Mouse (Mus musculus) embryonic facial prominence, embryonic 14.5 days (tissue): Measurements from ENCODE around the gene Tut7. TPM values are rescaled to one million over a fixed set of nuclear protein-coding genes. Genes with fewer than 3 reads are reported as not detected.

Source experiments
- ATAC-seq: fragments of 200-750 bp; cut with Nextera tagmentation; 2 replicates; pipeline ENCODE4 v1.8.0; 2017; ENCODE audit warnings: low read depth, moderate number of reproducible peaks, moderate TSS enrichment
- DNase-seq: peaks from one replicate; pipeline ENCODE4 v3.0.0-alpha.2; 2015; ENCODE audit warnings: low spot score
- H3K27ac ChIP-seq: fragments of 300-500 bp; sonication (generic); replicated peaks from 2 replicates; pipeline ENCODE4 v1.5.1; 2014; ENCODE audit warnings: low read depth, mild to moderate bottlenecking, low read length, moderate library complexity
- H3K27me3 ChIP-seq: fragments of 300-500 bp; sonication (generic); replicated peaks from 2 replicates; pipeline ENCODE4 v1.6.1; 2014; ENCODE audit warnings: low read length; ENCODE audit not compliant: control insufficient read depth, insufficient read depth
- H3K36me3 ChIP-seq: fragments of 300-500 bp; sonication (generic); 2 replicates; pipeline ENCODE4 v1.6.1; 2014; ENCODE audit warnings: low read length, mixed read lengths; ENCODE audit not compliant: control insufficient read depth, insufficient read depth
- H3K4me1 ChIP-seq: fragments of 300-500 bp; sonication (generic); 2 replicates; pipeline ENCODE4 v1.6.1; 2014; ENCODE audit warnings: antibody characterized with exemption, low read length; ENCODE audit not compliant: control insufficient read depth, insufficient read depth
- H3K4me2 ChIP-seq: fragments of 300-500 bp; sonication (generic); 2 replicates; pipeline ENCODE4 v1.6.1; 2014; ENCODE audit warnings: low read depth, mild to moderate bottlenecking, low read length, moderate library complexity, mixed read lengths
- H3K4me3 ChIP-seq: fragments of 300-500 bp; sonication (generic); 2 replicates; pipeline ENCODE4 v1.5.1; 2014; ENCODE audit warnings: low read depth, mild to moderate bottlenecking, low read length
- H3K9ac ChIP-seq: fragments of 300-500 bp; sonication (generic); 2 replicates; pipeline ENCODE4 v1.6.1; 2014; ENCODE audit warnings: low read depth, mild to moderate bottlenecking, low read length, moderate library complexity, mixed read lengths
- H3K9me3 ChIP-seq: fragments of 300-500 bp; sonication (generic); 2 replicates; pipeline ENCODE4 v1.6.1; 2016; ENCODE audit warnings: low read length; ENCODE audit not compliant: control insufficient read depth
- WGBS: fragments of 180-500 bp; shearing (Covaris S2); extraction: QIAGEN DNeasy Blood & Tissue Kit; methylation state at CpG from one replicate; pipeline ENCODE4 v1.1.7; 2014; 5-methylcytosine and 5-hydroxymethylcytosine counted together
- polyA plus RNA-seq: library from polyadenylated mRNA; unstranded; fragments of >200 nt; fragmentation: Nextera tagmentation; extraction: Ambion mirVana; gene quantifications from 2 replicates; pipeline ENCODE4 v1.2.1, GENCODE M21; 2014

Tut7 gene
- polyA plus RNA-seq, result 41.6 and 43.5 TPM in 2 replicates

- no peaks in the 10 kb centered on the region for H3K27me3 ChIP-seq
- peaks cover 19% of the 10 kb centered on the region for H3K36me3 ChIP-seq
- DNase-seq (peak; percentile 97), ATAC-seq (peak; percentile 98)
- peaks cover 30% of the 10 kb centered on the region for H3K4me1 ChIP-seq
- peak within 1 kb of the TSS; percentile 74 for H3K4me2 ChIP-seq
- peak within 1 kb of the TSS; percentile 97 for H3K4me3 ChIP-seq
- H3K27ac ChIP-seq, result peak within 1 kb of the TSS; percentile 93
- no peaks in the 10 kb centered on the region for H3K9me3 ChIP-seq
- whole genome bisulfite sequencing, result under 1% methylated on average over 60 of the region's 100 CpGs
- peak within 1 kb of the TSS; percentile 93 for H3K9ac ChIP-seq
Observed at GRCm38 (mm10) chr13:59822507-59823462, at the start of gene Tut7. Gene Tut7, minus strand, starts transcription at chr13:59823147.

- WGBS, result 57% methylated on average over 7 of the region's 7 CpGs
- Histone ChIP-seq H3K4me1 (peaks cover 22% of the 10 kb centered on the region), H3K9ac (no peak overlapping the region), H3K9me3 (no peaks in the 10 kb centered on the region), H3K4me2 (no peak overlapping the region), H3K27me3 (no peaks in the 10 kb centered on the region), H3K27ac (no peak overlapping the region), H3K36me3 (no peaks in the 10 kb centered on the region), H3K4me3 (no peak overlapping the region)
- no peak for ATAC-seq
- DNase-seq, result no peak
Observed at GRCm38 (mm10) chr13:59872446-59872845, 49.5 kb upstream of the Tut7 start.

- no peak overlapping the region for H3K4me2 ChIP-seq
- no peaks in the 10 kb centered on the region for H3K9me3 ChIP-seq
- no peaks in the 10 kb centered on the region for H3K27me3 ChIP-seq
- ATAC-seq (no peak), DNase-seq (no peak)
- H3K9ac ChIP-seq, result no peak overlapping the region
- WGBS, result 95% methylated on average over 5 of the region's 5 CpGs
- H3K4me1 ChIP-seq, result peaks cover 15% of the 10 kb centered on the region
- H3K4me3 ChIP-seq, result no peak overlapping the region
- H3K36me3 ChIP-seq, result no peaks in the 10 kb centered on the region
- H3K27ac ChIP-seq, result no peak overlapping the region
Observed at GRCm38 (mm10) chr13:59870004-59870403, 47.1 kb upstream of the Tut7 start.

GRCm38 (mm10) chr13:59868011-59868649 lies 45.2 kb upstream of the Tut7 start:
- Histone ChIP-seq H3K4me1 (no peaks in the 10 kb centered on the region), H3K9me3 (no peaks in the 10 kb centered on the region), H3K9ac (no peak overlapping the region), H3K27ac (no peak overlapping the region), H3K27me3 (no peaks in the 10 kb centered on the region), H3K4me3 (no peak overlapping the region), H3K4me2 (no peak overlapping the region), H3K36me3 (no peaks in the 10 kb centered on the region)
- DNase-seq (no peak), ATAC-seq (no peak)
- 63% methylated on average over 9 of the region's 9 CpGs for WGBS

- WGBS, result 76% methylated on average over 7 of the region's 7 CpGs
- no peaks in the 10 kb centered on the region for H3K36me3 ChIP-seq
- H3K4me1 ChIP-seq, result no peaks in the 10 kb centered on the region
- no peak overlapping the region for H3K27ac ChIP-seq
- H3K4me3 ChIP-seq, result no peak overlapping the region
- no peaks in the 10 kb centered on the region for H3K9me3 ChIP-seq
- DNase-seq, result no peak
- no peak for ATAC-seq
- no peaks in the 10 kb centered on the region for H3K27me3 ChIP-seq
- no peak overlapping the region for H3K4me2 ChIP-seq
- H3K9ac ChIP-seq, result no peak overlapping the region
Observed at GRCm38 (mm10) chr13:59867103-59867502, 44.2 kb upstream of the Tut7 start.

GRCm38 (mm10) chr13:59859515-59859914 lies 36.6 kb upstream of the Tut7 start:
- 63% methylated on average over 7 of the region's 7 CpGs for WGBS
- H3K27ac ChIP-seq, result no peak overlapping the region
- no peaks in the 10 kb centered on the region for H3K4me1 ChIP-seq
- H3K9ac ChIP-seq, result no peak overlapping the region
- no peak for ATAC-seq
- no peak overlapping the region for H3K4me2 ChIP-seq
- DNase-seq, result peak; percentile 61
- no peaks in the 10 kb centered on the region for H3K27me3 ChIP-seq
- no peak overlapping the region for H3K4me3 ChIP-seq
- H3K36me3 ChIP-seq, result no peaks in the 10 kb centered on the region
- H3K9me3 ChIP-seq, result peaks cover 10% of the 10 kb centered on the region

GRCm38 (mm10) chr13:59856286-59857070 lies 33.5 kb upstream of the Tut7 start:
- H3K4me1 ChIP-seq, result no peaks in the 10 kb centered on the region
- 50% methylated on average over 20 of the region's 20 CpGs for WGBS
- no peak overlapping the region for H3K4me2 ChIP-seq
- H3K9ac ChIP-seq, result no peak overlapping the region
- ATAC-seq, result peak; percentile 70; the same call in 1 of the 2 replicates
- peak; percentile 83 for DNase-seq
- H3K9me3 ChIP-seq, result peaks cover 10% of the 10 kb centered on the region
- H3K27me3 ChIP-seq, result no peaks in the 10 kb centered on the region
- no peak overlapping the region for H3K4me3 ChIP-seq
- no peak overlapping the region for H3K27ac ChIP-seq
- no peaks in the 10 kb centered on the region for H3K36me3 ChIP-seq

- no peak for ATAC-seq
Observed at GRCm38 (mm10) chr13:59853471-59853870, 30.5 kb upstream of the Tut7 start.

More at GRCm38 (mm10) chr13:59853471-59853870, 30.5 kb upstream of the Tut7 start:
- no peak overlapping the region for H3K4me3 ChIP-seq
- 84% methylated on average over 9 of the region's 9 CpGs for WGBS
- H3K9me3 ChIP-seq, result peaks cover 10% of the 10 kb centered on the region
- no peaks in the 10 kb centered on the region for H3K27me3 ChIP-seq
- no peak overlapping the region for H3K4me2 ChIP-seq
- H3K4me1 ChIP-seq, result no peaks in the 10 kb centered on the region
- H3K36me3 ChIP-seq, result no peaks in the 10 kb centered on the region
- H3K9ac ChIP-seq, result no peak overlapping the region
- DNase-seq, result no peak
- H3K27ac ChIP-seq, result no peak overlapping the region
